Mouse (Mus musculus) intestine, embryonic 14.5 days (tissue): ENCODE data around the gene Tnfrsf9. TPM values are rescaled to one million over a fixed set of nuclear protein-coding genes. Genes with fewer than 3 reads are reported as not detected.

Experiments used
- ATAC-seq: fragments of 200-750 bp; cut with Nextera tagmentation; replicated peaks from 2 replicates; pipeline ENCODE4 v1.8.0; 2017; ENCODE audit warnings: low read depth, moderate number of reproducible peaks, moderate TSS enrichment, moderate library complexity; ENCODE audit not compliant: low FRiP score, low TSS enrichment
- DNase-seq: peaks from one replicate; pipeline ENCODE4 v3.0.0-alpha.2; 2018; ENCODE audit warnings: low spot score
- H3K27ac ChIP-seq: fragments of 300-500 bp; sonication (generic); 2 replicates; pipeline ENCODE4 v1.5.1; 2014; ENCODE audit warnings: low read depth, mild to moderate bottlenecking, control low read depth
- H3K27me3 ChIP-seq: fragments of 300-500 bp; sonication (generic); replicated peaks from 2 replicates; pipeline ENCODE4 v1.6.1; 2014; ENCODE audit warnings: low read length, control low read depth; ENCODE audit not compliant: control insufficient read depth, insufficient read depth
- H3K36me3 ChIP-seq: fragments of 300-500 bp; sonication (generic); 2 replicates; pipeline ENCODE4 v1.6.1; 2014; ENCODE audit warnings: low read length, control low read depth; ENCODE audit not compliant: control insufficient read depth, insufficient read depth
- H3K4me1 ChIP-seq: fragments of 300-500 bp; sonication (generic); replicated peaks from 2 replicates; pipeline ENCODE4 v1.6.1; 2014; ENCODE audit warnings: low read length, control low read depth, mixed read lengths; ENCODE audit not compliant: control insufficient read depth, insufficient read depth
- H3K4me2 ChIP-seq: fragments of 300-500 bp; sonication (generic); 2 replicates; pipeline ENCODE4 v1.6.1; 2014; ENCODE audit warnings: low read length
- H3K4me3 ChIP-seq: fragments of 300-500 bp; sonication (generic); 2 replicates; pipeline ENCODE4 v1.5.1; 2014; ENCODE audit warnings: low read depth, low read length, control low read depth, mixed read lengths
- H3K9ac ChIP-seq: fragments of 300-500 bp; sonication (generic); 2 replicates; pipeline ENCODE4 v1.6.1; 2014; ENCODE audit warnings: mild to moderate bottlenecking, low read length
- H3K9me3 ChIP-seq: fragments of 300-500 bp; sonication (generic); 2 replicates; pipeline ENCODE4 v1.6.1; 2016; ENCODE audit warnings: low read length, control low read depth; ENCODE audit not compliant: control insufficient read depth
- WGBS: fragments of 180-500 bp; shearing (Covaris S2); extraction: QIAGEN DNeasy Blood & Tissue Kit; methylation state at CpG from one replicate; pipeline ENCODE4 v1.1.7; 2014; 5-methylcytosine and 5-hydroxymethylcytosine counted together
- polyA plus RNA-seq: library from polyadenylated mRNA; unstranded; fragments of >200 nt; fragmentation: Nextera tagmentation; extraction: Ambion mirVana; gene quantifications from 2 replicates; pipeline ENCODE4 v1.2.1, GENCODE M21; 2014

Tnfrsf9 gene
- polyA plus RNA-seq, 1 experiment from 2014 or later: 1.3 TPM

- DNase-seq (no peak), ATAC-seq (no peak)
- Histone ChIP-seq H3K4me3 (no peak overlapping the region), H3K9ac (no peak overlapping the region), H3K4me2 (no peak overlapping the region), H3K36me3 (no peaks in the 10 kb centered on the region), H3K27me3 (no peaks in the 10 kb centered on the region), H3K4me1 (peaks cover 4% of the 10 kb centered on the region; the same call in 1 of the 2 replicates), H3K9me3 (no peaks in the 10 kb centered on the region), H3K27ac (no peak overlapping the region)
- WGBS: 62% methylated on average over 4 of the region's 4 CpGs
Measured at GRCm38 (mm10) chr4:150888492-150888891, 25.9 kb upstream of the Tnfrsf9 start.

- no peaks in the 10 kb centered on the region for H3K9me3 ChIP-seq
Measured at GRCm38 (mm10) chr4:150889273-150889954, 24.9 kb upstream of the Tnfrsf9 start.

DNA sequence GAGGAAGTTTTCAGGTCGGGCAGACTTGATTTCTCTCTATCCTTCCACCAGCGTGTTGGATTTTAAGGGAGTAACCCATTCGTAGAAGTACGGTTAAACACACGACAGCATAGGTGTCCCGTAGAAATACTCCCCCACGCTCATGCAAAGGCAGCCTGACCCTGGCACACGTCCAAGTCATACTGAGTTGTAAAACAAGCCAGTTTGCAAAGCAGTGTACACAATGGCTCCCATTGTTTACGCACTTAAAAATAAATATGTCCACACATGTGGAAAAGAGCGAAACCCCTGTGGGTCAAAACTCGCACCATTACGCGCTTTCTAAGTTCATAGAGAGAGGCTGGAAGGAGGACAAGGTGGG lies 24.4 kb upstream of the Tnfrsf9 start:
- Histone ChIP-seq H3K9me3 (no peaks in the 10 kb centered on the region), H3K27me3 (no peaks in the 10 kb centered on the region), H3K4me3 (no peak overlapping the region), H3K9ac (no peak overlapping the region), H3K4me1 (peaks cover 4% of the 10 kb centered on the region; the same call in 1 of the 2 replicates), H3K27ac (0 out of 2 replicates have a peak overlapping the region, but pooled peaks have one; percentile 29), H3K36me3 (no peaks in the 10 kb centered on the region), H3K4me2 (peak overlapping the region; percentile 30)
- WGBS: 36% methylated on average over 13 of the region's 13 CpGs
- no peak for ATAC-seq
- DNase-seq: no peak

More at GRCm38 (mm10) chr4:150889273-150889954, 24.9 kb upstream of the Tnfrsf9 start:
- DNase-seq (no peak), ATAC-seq (0 out of 2 replicates have a peak, but pooled peaks have one; percentile 28)
- Histone ChIP-seq H3K4me3 (no peak overlapping the region), H3K4me2 (peak overlapping the region; percentile 30), H3K9ac (no peak overlapping the region), H3K4me1 (peaks cover 4% of the 10 kb centered on the region; the same call in 1 of the 2 replicates), H3K27me3 (no peaks in the 10 kb centered on the region), H3K27ac (0 out of 2 replicates have a peak overlapping the region, but pooled peaks have one; percentile 29), H3K36me3 (no peaks in the 10 kb centered on the region)
- 42% methylated on average over 20 of the region's 20 CpGs for WGBS

DNA sequence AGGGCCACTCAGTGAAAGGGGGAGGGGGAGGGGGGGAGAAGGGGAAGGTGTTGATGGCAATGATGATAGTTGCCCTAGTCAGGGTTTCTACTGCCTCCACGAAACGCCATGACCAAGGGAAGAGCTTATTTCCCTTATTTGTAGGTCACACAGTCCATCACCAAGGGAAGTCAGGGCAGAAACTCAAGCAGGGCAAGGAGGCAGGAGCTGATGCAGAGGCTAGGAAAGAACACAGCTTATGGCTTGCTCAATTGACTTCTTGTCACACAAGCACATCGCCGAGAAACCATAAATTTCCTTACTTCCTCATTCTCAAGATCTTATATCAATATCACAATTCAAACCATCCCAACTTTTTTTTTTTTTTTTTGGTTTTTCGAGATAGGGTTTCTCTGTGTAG lies 23.1 kb upstream of the Tnfrsf9 start:
- DNase-seq: no peak
- H3K36me3 ChIP-seq: peaks cover 4% of the 10 kb centered on the region
- whole genome bisulfite sequencing: 62% methylated on average over 5 of the region's 5 CpGs

DNA sequence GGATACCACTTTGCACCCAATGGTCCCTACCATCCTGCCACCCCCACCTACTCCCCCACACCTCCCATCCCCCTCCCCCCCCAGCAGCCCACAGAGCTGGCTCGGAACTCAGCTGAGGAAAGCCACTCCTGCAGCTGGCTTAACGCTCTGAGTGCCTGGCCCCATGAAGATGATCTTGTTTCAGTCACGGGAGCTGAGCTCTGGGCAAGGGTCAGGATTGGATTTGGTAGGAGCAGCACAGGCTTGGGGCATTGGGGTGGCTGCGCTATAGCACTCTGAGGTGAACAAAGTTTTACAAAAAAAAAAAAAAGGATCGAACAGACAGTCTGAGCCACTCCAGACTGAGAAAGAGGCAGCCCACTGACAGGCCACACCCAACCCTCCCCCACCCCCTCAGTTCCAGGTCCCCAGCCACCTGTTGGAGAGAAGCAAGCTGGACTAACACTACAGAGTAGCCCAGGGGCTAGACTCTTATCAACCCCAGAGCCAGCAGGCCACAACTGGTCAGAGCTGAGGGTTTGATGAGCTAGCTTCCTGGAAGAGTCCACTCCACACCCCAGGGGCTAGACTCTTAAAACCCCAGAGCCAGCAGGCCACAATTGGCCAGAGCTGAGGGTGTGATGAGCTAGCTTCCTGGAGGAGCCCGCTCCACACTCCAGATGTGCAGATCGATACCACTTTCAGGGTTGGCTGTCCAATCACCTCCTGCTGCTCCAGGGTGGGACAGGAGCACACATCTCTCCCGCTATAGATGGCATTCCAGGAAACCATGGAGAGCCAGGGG lies 19.5 kb upstream of the Tnfrsf9 start:
- Histone ChIP-seq H3K4me3 (no peak overlapping the region), H3K9me3 (no peaks in the 10 kb centered on the region), H3K4me2 (no peak overlapping the region), H3K27ac (no peak overlapping the region), H3K27me3 (no peaks in the 10 kb centered on the region), H3K4me1 (no peaks in the 10 kb centered on the region), H3K9ac (no peak overlapping the region), H3K36me3 (peaks cover 38% of the 10 kb centered on the region)
- 58% methylated on average over 8 of the region's 8 CpGs for WGBS
- DNase-seq (no peak), ATAC-seq (no peak; the same call in 1 of the 2 replicates)

More for the DNA sequence above, 23.1 kb upstream of the Tnfrsf9 start:
- Histone ChIP-seq H3K4me3 (no peak overlapping the region), H3K4me2 (no peak overlapping the region), H3K9me3 (no peaks in the 10 kb centered on the region), H3K27me3 (no peaks in the 10 kb centered on the region), H3K27ac (no peak overlapping the region), H3K9ac (no peak overlapping the region), H3K4me1 (peaks cover 4% of the 10 kb centered on the region; the same call in 1 of the 2 replicates)
- ATAC-seq: no peak

GRCm38 (mm10) chr4:150896896-150897624 lies 17.3 kb upstream of the Tnfrsf9 start:
- no peak for DNase-seq
- no peak overlapping the region for H3K9ac ChIP-seq
- whole genome bisulfite sequencing: 91% methylated on average over 26 of the region's 26 CpGs
- no peak overlapping the region for H3K4me2 ChIP-seq
- no peaks in the 10 kb centered on the region for H3K4me1 ChIP-seq
- no peak overlapping the region for H3K27ac ChIP-seq
- no peak overlapping the region for H3K4me3 ChIP-seq
- no peaks in the 10 kb centered on the region for H3K27me3 ChIP-seq
- H3K9me3 ChIP-seq: no peaks in the 10 kb centered on the region
- no peak for ATAC-seq
- peaks cover 58% of the 10 kb centered on the region for H3K36me3 ChIP-seq

DNA sequence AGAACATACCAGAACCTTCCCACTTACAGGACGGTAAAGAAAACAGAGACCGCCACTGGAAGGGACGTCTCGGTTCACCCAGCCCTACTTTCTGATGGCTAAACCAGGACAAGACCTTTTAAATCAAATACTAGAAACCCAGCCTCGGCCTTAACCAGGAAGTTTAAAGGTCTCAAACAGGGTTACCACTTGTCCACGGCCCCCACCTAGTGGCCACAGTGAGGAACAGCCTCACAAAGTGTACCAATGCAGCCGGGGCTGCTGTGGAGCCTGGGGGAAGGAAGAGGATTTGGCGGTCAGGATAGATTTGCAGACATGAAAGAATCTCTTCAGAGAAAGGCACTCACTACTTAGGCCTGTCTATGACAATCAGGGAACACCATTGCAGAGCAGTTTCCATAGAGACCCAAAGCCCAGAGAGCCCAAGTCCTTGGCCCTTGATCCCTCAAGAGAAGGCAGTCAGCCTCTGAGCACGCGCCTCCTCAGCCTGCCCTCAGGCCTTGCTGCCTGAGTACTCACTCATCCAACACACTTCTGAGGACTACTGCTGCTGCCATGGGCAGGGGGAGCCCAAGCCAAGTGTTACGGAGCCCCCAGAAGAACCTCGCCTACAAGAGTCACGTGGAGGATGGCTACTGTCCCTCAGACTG lies 15.5 kb upstream of the Tnfrsf9 start:
- no peak overlapping the region for H3K27ac ChIP-seq
- no peak overlapping the region for H3K9ac ChIP-seq
- 57% methylated on average over 13 of the region's 13 CpGs for WGBS
- ATAC-seq: no peak
- DNase-seq: peak; percentile 90
- H3K36me3 ChIP-seq: peaks cover 76% of the 10 kb centered on the region
- H3K27me3 ChIP-seq: no peaks in the 10 kb centered on the region
- H3K4me1 ChIP-seq: no peaks in the 10 kb centered on the region
- no peaks in the 10 kb centered on the region for H3K9me3 ChIP-seq
- no peak overlapping the region for H3K4me3 ChIP-seq
- H3K4me2 ChIP-seq: no peak overlapping the region

DNA sequence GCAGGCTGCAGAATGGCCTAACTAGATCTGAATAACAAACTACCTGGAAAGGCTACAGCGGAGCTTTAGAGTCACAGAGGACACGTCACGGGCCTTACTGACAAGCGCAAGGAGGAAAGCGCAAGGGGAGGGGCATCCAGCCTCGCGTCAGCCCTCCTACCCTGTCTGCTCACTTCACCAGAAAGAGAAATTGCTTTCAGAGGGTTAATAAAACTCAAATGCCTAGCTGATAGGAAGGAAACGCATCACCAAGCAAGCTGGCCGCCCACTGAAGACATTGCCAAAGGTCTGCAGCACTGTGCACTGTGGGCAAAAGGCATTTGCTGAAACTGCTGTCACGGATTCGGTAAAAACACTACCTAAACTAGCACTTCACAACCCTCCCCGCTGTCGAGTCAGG lies 13.9 kb upstream of the Tnfrsf9 start:
- Histone ChIP-seq H3K9me3 (no peaks in the 10 kb centered on the region), H3K4me3 (no peak overlapping the region), H3K27ac (no peak overlapping the region), H3K9ac (no peak overlapping the region), H3K36me3 (peaks cover 86% of the 10 kb centered on the region), H3K27me3 (no peaks in the 10 kb centered on the region), H3K4me2 (no peak overlapping the region), H3K4me1 (no peaks in the 10 kb centered on the region)
- DNase-seq: no peak
- no peak for ATAC-seq
- 93% methylated on average over 13 of the region's 13 CpGs for WGBS
